Mouse (Mus musculus) urinary bladder, postnatal 4 days (tissue): ENCODE measurements around the gene Psmg3.

Experiments
- DNase-seq, 2 experiments: peaks; one replicate each; pipeline ENCODE4 v3.0.0; 2021 to 2022; ENCODE audit warnings: low spot score in 2 of 2

The Psmg3 gene

GRCm38 (mm10) chr5:139826357-139827055 lies at the start of gene Psmg3, which contains the start of gene Gm26938:
Psmg3 (minus strand) TSS chr5:139826885.
Gm26938 (minus strand) TSS chr5:139826407.
- DNase-seq, result peak; percentile 87 to 88

GRCm38 (mm10) chr5:139871526-139871925 lies 44.8 kb upstream of the Psmg3 start:
- no peak for DNase-seq

DNA sequence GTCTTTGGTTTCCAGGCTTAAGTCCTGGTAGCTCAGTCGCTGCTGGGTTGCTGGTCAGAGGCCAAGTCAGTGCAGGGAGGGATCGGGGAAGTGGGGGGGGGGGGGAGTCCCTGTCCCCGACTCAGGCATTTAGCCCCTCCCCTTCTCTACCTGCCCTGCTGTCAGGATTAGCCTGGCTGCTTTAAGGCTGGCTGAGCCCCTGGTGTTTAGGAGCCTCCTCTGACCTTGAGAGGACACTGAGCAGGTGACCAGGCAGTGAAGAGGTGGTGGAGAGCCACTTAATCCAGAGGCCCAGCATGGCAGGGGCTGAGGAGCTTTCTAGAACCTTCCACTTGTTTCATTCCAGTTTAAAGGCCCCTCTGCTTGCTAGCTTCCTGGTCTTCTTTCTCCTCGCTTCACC lies 44.2 kb upstream of the Psmg3 start:
- DNase-seq, result no peak

- DNase-seq, result peak; percentile 33 to 67
These were observed 36.1 kb upstream of the Psmg3 start for GRCm38 (mm10) chr5:139862759-139863158.

DNA sequence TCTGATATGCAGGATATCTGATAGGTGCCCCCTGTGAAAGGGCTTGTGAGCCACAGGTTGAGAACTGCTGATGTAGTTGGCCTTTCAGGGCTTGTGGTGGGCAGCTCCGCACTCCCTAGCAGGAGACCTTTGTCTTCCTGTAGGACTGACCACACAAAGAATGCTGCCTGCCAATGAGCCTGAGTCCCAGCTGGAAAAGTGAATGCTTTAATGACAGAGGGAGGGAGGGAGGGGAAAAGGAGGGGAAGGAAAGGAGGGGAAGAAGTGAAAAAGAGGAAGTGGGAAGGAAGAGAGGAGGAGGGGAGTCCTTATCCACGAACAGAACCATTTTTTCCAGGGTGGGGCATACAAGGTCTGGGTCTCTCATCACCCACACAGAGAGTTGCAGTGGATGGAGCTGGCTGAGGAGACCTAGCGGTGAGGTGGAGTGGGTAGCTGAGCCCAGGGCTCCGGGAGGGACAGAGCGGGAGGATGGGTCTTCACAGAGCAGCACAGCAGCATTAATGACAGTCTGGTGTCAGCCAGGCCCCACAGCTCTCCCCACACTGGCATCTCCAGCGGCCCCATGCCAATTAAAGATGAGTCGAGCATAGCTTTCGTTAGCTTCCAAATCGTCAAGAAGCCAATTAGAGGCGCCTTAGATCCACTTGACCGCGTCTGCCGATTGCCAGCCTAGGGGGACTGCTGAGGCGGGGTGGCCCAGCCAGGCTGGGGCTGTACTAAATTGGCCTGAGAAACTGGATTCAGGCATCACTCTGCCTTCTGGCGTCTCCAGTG lies 33.8 kb upstream of the Psmg3 start:
- no peak for DNase-seq

- DNase-seq, result peak in 1 of 2 experiments; percentile 28
These were observed 23.1 kb upstream of the Psmg3 start for GRCm38 (mm10) chr5:139849626-139850320.

- DNase-seq, result no peak
These were observed 12.5 kb upstream of the Psmg3 start for GRCm38 (mm10) chr5:139839142-139839541.

DNA sequence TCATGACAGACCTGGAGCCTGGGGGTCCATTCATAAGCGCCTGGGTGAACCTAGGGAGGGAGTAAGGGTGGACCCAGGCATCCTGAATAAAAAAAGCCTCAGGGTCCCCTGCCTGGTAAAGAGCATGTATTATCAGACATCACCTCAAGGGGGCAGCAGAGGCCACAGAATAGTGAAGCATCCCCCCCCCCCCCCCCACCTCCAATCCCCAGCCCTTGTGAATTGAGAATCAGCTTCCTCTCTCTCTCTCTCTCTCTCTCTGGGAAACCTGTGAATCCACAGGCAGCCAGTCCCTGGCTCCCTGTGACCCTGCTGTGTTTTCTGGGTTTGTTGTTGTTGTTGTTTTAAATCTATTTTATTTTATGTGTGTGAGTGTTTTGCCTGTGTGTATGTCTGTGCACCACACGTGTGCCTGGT lies 11.8 kb upstream of the Psmg3 start:
- peak in 1 of 2 experiments; percentile 74 for DNase-seq

DNA sequence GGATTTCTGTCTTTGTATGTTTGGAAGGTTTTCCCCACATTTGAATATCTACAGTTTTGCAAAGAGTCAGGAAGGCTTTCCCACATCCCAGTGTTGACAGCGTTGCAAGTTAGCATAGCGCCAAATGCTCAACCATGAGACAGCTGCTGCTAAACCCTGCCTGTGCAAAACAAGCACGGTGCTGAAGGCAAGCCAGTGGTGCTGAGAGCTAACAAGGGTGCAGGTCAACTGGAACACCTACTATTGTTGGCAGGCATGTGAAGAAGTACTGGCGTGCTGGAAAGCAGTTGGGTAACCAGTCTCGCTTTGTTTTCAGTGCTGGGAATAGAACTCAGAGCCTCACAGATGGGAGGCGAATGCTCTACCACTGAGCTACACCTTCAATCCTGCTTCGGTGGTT lies 9.0 kb upstream of the Psmg3 start:
- no peak for DNase-seq

GRCm38 (mm10) chr5:139832125-139832524 lies 5.4 kb upstream of the Psmg3 start:
- no peak for DNase-seq

GRCm38 (mm10) chr5:139830734-139831133 lies 4.0 kb upstream of the Psmg3 start:
- no peak for DNase-seq

GRCm38 (mm10) chr5:139829384-139829783 lies 2.7 kb upstream of the Psmg3 start:
- DNase-seq, result no peak

- no peak for DNase-seq
These were observed 908 bp upstream of the Psmg3 start for GRCm38 (mm10) chr5:139827593-139827992.

DNA sequence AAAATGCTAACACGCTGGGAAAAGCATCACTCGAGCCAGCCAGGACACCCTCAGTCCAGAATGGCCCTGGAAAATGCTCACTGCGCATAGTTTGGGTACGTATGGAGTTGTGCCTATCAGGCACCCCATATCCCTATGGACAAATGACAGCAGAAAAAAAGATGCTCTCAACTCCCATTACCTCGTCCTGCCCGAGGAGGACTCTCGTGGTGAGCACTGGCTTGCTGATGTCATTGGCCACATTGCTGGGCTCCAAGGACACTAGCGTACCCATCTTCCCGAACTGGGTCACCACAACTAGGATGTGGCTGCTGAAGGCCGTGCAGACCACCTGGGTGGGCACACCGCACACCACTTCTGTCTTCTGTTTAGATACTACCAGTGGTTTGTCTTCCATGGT lies 738 bp downstream of the Psmg3 start:
- no peak for DNase-seq

DNA sequence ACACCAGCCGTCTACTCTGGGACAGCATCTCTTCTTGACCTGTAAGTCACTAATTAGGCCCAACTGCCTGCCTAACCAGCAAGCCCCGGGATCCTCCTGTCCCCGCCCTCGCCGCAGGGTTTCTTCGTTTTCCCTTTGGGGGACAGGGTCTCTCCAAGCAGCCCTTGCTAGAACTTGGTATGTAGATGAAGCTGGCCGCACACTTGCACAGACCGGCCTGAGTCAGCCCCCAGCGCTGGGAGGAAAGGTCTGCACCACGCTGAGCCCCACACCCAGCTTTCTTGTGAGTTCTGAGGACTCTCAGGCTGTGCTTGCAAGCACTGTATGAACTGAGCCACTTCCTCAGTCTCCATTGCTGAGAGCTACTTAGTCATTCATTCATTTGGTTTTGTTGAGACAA lies 2.2 kb downstream of the Psmg3 start:
- DNase-seq, result no peak

DNA sequence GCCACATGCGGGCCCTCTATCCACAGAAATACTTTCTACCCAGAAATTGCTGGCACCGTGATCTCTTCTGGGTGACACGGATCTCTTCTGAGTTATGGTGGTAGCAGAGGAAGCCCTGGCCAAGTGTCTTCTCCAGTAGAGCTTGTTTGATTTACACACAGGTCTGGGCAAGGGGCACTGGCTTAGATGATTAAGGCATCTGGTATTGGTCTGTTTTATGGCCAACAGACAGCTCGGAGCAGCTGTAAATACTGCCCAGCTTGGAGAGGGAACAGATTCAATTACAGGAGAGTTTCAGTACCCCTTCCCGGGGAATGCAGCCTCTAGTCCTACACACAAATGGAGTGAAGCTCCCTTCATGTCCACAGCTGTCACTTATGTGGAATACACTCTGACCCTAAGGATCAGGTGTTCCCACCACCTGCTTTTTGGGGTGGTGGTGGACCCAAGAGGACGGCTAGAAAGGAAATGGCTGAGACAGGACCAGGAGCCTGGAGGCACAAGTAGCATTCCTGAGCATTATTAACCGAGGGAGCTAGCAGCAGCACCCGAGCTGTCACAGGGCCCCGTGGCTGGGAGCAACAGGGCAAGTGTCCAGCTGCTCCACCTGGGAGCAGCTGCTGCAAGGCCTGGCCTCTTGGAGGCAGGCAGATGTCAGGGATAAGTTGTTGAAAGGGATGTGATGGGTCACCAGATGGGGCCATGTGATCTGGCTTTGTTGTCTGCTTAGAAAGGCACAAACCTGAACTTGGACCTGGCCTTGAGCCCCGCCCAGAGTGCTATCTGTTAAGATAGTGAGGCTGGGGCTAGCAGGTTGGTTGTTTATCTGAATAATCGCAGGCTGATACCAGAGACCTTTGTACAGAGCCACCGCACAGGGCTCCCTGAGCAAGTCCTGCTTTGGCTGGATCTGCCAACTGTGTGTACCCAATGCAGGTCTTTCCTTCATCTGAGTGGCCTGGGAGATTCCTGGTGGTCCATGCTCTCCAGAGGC lies 4.9 kb downstream of the Psmg3 start:
- DNase-seq, result no peak

DNA sequence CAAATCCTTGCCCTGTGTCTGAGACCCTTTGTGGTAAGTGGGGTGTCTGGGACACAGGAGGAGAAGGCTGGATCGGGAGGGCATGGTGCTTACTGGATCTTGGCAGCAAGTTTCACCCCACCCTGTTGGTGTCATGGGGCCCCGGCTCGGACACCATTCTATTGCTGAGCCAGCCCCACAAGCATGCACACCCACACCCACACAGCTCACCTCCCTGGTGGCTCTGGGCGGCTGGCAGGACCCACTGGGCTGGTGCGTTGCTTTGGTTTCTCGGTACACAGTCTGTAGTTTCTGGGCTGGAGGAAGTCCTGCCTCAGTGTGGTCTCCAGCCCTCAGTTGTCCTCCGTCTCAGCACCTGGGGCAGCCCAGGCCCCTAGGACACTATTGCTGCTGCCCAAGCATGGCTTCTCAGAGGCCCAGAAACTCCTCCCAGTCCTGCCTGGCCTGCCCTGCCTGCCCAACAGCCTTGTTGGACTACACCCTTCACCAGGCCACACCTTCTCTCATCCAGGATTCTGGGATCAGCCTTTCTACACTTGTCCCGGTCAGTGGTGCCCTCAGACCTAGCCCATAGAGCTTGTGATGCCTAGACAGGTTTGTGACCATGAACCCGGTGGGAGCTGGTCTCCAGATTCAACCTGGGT lies 7.0 kb downstream of the Psmg3 start, which contains the start of gene Tmem184a:
Gene Tmem184a (minus strand): TSS at position 380 of the 644 bp plus-strand sequence.
- no peak for DNase-seq

DNA sequence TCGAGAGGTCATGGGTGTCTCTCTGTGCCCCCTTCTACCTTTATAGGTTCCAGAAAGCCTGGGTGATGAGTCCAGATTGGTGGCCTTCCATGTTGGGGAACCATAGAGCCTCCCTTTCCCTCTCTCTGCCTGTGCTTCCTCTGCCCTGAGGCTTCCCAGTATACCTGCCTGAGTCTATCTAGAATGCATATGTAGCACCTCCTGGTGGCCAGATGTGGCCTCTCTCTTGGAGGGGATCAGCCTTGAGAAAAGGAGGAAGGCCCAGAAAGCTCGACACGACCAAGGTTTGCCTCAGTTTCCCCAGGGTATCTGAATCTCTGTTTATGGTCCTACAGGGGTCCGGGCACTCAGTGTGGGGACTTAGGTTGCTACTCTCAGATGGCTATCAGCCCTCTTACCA lies 7.9 kb downstream of the Psmg3 start:
- DNase-seq, result no peak

- no peak for DNase-seq
These were observed 8.6 kb downstream of the Psmg3 start for GRCm38 (mm10) chr5:139818056-139818455.

DNA sequence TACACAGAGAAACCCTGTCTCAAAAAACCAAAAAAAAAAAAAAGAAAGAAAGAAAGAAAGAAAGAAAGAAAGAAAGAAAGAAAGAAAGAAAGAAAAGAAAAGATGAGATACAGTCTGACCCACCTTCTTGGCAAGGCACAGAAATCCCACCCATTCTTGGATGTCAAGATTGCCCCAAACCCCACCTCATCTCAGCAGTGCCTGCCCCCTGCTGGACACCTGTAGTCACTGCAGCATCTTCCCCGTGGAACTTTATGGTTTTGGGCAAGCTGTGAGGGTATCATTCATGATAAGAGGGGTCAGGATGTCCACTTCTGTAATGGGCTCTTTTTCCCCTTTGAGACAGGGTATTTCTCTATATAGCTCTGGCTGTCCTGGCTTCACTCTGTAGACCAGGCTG lies 9.4 kb downstream of the Psmg3 start:
- DNase-seq, result no peak

DNA sequence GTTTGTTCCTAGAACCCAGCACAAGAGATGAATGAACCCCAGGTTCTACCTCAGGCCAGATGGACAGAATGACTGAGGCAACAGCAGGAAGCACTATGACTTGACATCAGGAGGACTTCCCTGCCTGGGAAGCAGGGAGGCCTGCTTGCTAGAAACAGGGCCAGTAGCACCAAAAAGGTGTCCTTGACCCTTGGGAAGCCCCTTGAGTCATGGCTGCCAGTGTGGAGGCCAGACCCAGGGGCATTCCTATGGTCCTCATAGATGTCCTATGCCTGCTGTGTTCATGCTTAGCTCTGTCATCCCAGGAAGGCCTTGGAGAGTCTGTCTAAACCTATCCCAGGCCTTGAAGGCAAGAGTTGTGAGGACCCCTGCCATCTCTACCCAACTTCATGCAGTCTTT lies 10.2 kb downstream of the Psmg3 start:
- DNase-seq, result no peak
